ENCODE assay signal across 10 mouse cellular contexts in the genomic region with DNA sequence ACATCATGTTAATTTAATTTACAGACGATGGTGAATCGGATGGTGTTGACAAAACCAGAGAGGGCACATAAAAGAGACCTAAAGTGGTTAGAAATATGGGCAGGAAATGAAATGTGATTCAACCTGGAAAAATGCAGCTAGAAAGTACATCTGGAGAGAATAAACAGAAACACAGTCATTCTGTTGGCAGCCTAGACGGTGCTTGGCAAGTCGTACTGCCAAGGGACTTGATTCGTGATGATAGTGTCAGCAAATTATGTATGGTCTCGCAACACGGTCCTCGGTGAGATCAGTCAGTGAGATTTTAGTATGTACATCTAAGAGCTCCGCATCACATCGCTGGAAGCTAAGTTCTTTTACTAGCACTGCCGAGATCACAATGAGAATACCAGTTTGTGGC.
DNase-seq lines count a peak whose midpoint lies in the region; ATAC-seq and TF ChIP-seq lines count a peak whose summit lies in the region.
"Had no signal": no experiment of that assay in that cellular context is flagged by ENCODE, and none has a peak within 500 bp of the region (broad histone marks: within the 10 kb centered on the region; RNA-seq: fewer than 3 reads in every experiment).

No protein-coding gene starts in this region.

- peak overlapping the region; percentile 16; the same call in 1 of the 2 replicates for H3K4me2 ChIP-seq in limb, embryonic 14.5 days (replicated peaks; ENCODE audit: low read depth, low read length, severe bottlenecking)
- H3K4me2 ChIP-seq in forebrain, embryonic 13.5 days, result no peak overlapping the region

- H3K4me3 ChIP-seq in limb, embryonic 14.5 days (replicated peaks; ENCODE audit: low read length), result no peak overlapping the region
- H3K4me3 ChIP-seq in forebrain, embryonic 13.5 days, result no peak overlapping the region

- H3K4me1 ChIP-seq in limb, embryonic 14.5 days (ENCODE audit: control insufficient read depth, insufficient read depth, low read length), result peaks cover 7% of the 10 kb centered on the region
- H3K4me1 ChIP-seq in forebrain, embryonic 13.5 days, result no peaks in the 10 kb centered on the region

- TF ChIP-seq CTCF in brain, embryonic 14.5 days (IDR thresholded peaks at IDR 0.05; ENCODE audit: borderline replicate concordance, extremely low read depth, insufficient read depth, insufficient read length), result no peak

- DNase-seq in kidney, adult 18-20 months, result peak; percentile 3
- DNase-seq in kidney, adult 9 months, result no peak
- DNase-seq in brain, embryonic 14.5 days (ENCODE audit: low read depth), result peak; percentile 32
- DNase-seq in gastrocnemius, postnatal 36 days, result peak; percentile 83 to 85
- peak; percentile 90 for DNase-seq in limb, embryonic 14.5 days (ENCODE audit: low spot score)
- DNase-seq in thymus, postnatal 36 days, result no peak
- DNase-seq: cerebellum, adult 8-10 months had no signal

- H3K27me3 ChIP-seq in limb, embryonic 14.5 days (ENCODE audit: control insufficient read depth, insufficient read depth, low read length), result no peaks in the 10 kb centered on the region
- H3K27me3 ChIP-seq in forebrain, embryonic 13.5 days, result no peaks in the 10 kb centered on the region

- WGBS in limb, embryonic 14.5 days, result 23% methylated on average over 11 of the region's 11 CpGs
- 85% methylated on average over 11 of the region's 11 CpGs for WGBS in forebrain, embryonic 13.5 days

- H3K36me3 ChIP-seq in limb, embryonic 14.5 days (ENCODE audit: control insufficient read depth, insufficient read depth, low read length), result no peaks in the 10 kb centered on the region
- H3K36me3 ChIP-seq in forebrain, embryonic 13.5 days (ENCODE audit: poor library complexity, severe bottlenecking), result no peaks in the 10 kb centered on the region

- intact Hi-C loops in gastrocnemius, postnatal 36 days (cut with DNase I), result no loop called here

- no peak overlapping the region for H3K27ac ChIP-seq in limb, embryonic 14.5 days (replicated peaks; ENCODE audit: low read depth, low read length)
- H3K27ac ChIP-seq in forebrain, embryonic 13.5 days, result no peak overlapping the region
- H3K27ac ChIP-seq: macrophage had no signal

- H3K9me3 ChIP-seq in limb, embryonic 14.5 days (ENCODE audit: control insufficient read depth, low read length), result peaks cover 12% of the 10 kb centered on the region; the same call in 1 of the 2 replicates
- no peaks in the 10 kb centered on the region for H3K9me3 ChIP-seq in forebrain, embryonic 13.5 days (replicated peaks)

- H3K9ac ChIP-seq in limb, embryonic 14.5 days (ENCODE audit: low read depth, low read length, severe bottlenecking), result no peak overlapping the region
- H3K9ac ChIP-seq in forebrain, embryonic 13.5 days, result no peak overlapping the region

- no peak for TF ChIP-seq POLR2A in brain, embryonic 14.5 days (IDR thresholded peaks at IDR 0.05; ENCODE audit: borderline replicate concordance, extremely low read depth, insufficient read depth, insufficient read length, poor library complexity, severe bottlenecking)
- no peak for TF ChIP-seq POLR2A in limb, embryonic 14.5 days (IDR thresholded peaks at IDR 0.05; ENCODE audit: borderline replicate concordance, extremely low read depth, insufficient read depth, insufficient read length)

- peak; percentile 68 for ATAC-seq in limb, embryonic 14.5 days (ENCODE audit: low FRiP score, low read depth)
- no peak for ATAC-seq in inflammation-experienced regulatory T-cells, adult 6 months
- no peak for ATAC-seq in forebrain, embryonic 13.5 days

Comparison
In these comparisons a context has a peak if more than half of its experiments do, and no peak if none do; other contexts are left out.
1. DNase-seq: peak in kidney, adult 18-20 months (single experiment), brain, embryonic 14.5 days (single experiment), gastrocnemius, postnatal 36 days (2 of 2) and limb, embryonic 14.5 days (single experiment); none in kidney, adult 9 months (single experiment) and thymus, postnatal 36 days (0 of 2).